Mouse (Mus musculus) left cerebral cortex, postnatal 10 days (tissue): Measurements from ENCODE around the gene Olfr653. TPM values are rescaled to one million over a fixed set of nuclear protein-coding genes. Genes with fewer than 3 reads are reported as not detected.

Source experiments
- DNase-seq, 2 experiments: peaks; one replicate each; pipeline ENCODE4 v3.0.0; 2021 to 2022; ENCODE audit warnings: low spot score in 2 of 2, mixed read lengths in 1 of 2; ENCODE audit errors: extremely low spot score in 1 of 2
- intact Hi-C: fragments of 180-260 bp; cut with DNase I; formaldehyde crosslinking; loops from one replicate; pipeline ENCODE4 v1.15.1; 2025
- total RNA-seq, 2 experiments: library from RNA; stranded (reverse); gene quantifications; 2 replicates each; pipeline ENCODE4 v1.2.3; 2021

The Olfr653 gene
- not detected for total RNA-seq

DNA sequence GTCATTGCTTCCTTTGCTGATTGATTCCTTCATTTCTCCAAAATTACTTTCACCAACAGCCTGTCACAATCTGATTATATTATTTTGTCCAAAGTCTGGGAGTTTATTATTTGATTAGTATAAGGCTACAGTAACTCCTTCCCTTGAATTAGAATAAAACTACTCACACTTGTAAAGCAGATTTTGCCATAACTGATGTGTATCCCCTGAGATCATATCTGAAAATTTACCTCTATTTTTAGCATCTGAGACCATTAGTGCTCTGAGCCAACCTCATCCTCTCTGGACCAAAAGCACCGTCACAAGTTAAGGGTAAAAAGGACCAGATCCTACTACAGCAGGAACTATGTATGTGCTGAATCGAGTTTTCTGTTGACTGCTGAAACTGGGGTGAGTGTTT lies at the start of gene Olfr653:
Olfr653 (plus strand) TSS at position 301 of the 400 bp plus-strand sequence.
- intact Hi-C loops: no loop called here
- no peak for DNase-seq

DNA sequence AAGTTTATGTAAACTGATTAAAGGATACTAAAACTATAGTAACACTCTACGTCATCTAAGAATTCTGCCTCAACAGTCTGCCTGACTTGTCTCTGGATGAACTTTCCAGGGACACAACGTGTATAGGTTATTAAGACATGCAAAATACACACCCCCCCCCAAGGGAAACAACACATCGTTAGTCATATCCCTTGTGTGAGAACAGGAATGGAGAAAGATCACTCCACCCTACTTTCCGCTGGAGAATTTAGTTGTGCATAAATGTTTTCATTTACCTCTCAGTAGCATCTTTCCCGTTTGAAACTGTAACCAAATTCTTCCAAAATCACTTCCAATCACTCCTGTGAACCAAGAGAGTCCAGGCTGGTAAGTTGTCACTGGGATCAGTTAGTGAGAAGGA lies 27.3 kb upstream of the Olfr653 start, which contains the start of gene Olfr651:
Olfr651 (plus strand) TSS at position 301 of the 400 bp plus-strand sequence.
- DNase-seq: no peak
- intact Hi-C loops: no loop called here

DNA sequence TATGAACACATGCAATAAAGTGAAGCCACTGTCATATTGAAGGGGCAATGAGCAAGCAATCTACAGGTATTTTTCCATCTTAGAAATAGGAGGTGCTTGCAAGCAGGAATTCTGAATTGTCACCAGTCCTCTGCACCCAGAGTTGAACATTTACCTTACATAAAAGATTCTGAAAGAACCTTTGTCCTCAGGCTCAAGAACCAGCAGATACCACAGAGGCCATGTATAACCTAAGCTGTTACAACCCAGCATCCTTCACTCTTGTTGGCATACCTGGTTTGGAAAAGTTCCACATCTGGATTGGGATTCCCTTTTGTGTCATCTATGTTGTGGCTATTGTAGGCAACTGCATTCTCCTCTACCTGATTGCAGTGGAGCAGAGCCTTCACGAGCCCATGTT lies 24.4 kb upstream of the Olfr653 start:
- no peak for DNase-seq
- intact Hi-C loops: no loop called here

DNA sequence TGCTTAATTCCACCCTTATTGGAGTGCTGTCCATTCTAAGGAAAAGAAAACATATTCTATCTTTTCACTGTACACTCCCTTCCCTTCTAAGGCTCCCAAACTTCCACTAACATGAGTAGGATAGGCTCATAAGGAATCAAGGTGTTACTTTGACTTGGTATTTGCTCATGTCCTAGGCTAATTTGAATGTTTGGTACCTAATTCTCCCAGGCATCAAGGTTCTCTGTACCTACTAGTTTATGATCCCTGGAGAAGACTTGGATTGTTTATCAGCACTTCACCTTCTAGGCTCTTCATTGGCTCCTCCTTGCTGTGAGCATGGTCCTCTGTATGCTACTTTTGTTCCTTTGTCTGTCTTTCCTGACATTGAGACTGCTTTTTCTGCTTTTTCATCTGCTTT lies 16.5 kb upstream of the Olfr653 start, which contains the start of gene Olfr652:
Olfr652 (plus strand) TSS at position 301 of the 400 bp plus-strand sequence.
- intact Hi-C loops: no loop called here
- no peak for DNase-seq

DNA sequence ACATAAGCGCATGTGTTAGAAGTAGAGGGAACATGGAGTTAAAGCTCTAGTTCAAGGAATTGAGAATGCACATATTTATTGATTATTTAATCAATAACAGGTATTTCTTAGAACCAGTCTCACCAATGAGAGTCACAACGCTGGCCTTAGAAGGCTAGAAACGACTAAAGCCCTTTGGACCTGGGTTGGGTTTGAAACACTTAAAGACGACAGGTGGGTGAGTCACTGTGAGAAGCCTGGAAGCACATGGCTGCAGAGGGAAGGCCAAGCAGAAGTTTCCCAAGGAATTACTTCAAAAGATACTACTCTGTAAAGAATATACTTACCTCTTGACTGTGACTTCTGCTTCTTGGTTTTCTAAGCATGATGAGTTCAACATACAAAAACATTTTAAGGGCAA lies 3.7 kb downstream of the Olfr653 start:
- no peak for DNase-seq
- intact Hi-C loops: no loop called here

DNA sequence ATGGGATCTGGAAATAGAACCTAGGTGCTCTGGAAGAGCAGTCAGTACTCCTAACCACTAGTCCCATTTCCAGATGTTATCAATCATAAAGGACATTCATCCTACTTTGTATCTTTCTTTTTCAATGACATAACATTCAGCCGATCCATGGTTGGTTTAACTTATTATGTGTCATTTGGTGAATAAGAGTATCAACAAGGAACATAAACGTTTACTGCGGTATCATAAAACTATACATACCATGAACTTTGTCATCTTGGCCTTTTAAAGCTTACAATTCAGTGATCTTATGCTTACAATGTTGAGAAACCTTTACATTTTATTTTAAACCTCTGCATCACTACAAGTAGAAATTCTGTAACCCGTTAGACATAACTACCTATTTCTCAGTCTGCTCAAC lies 4.3 kb downstream of the Olfr653 start:
- no peak for DNase-seq
- intact Hi-C loops: no loop called here

DNA sequence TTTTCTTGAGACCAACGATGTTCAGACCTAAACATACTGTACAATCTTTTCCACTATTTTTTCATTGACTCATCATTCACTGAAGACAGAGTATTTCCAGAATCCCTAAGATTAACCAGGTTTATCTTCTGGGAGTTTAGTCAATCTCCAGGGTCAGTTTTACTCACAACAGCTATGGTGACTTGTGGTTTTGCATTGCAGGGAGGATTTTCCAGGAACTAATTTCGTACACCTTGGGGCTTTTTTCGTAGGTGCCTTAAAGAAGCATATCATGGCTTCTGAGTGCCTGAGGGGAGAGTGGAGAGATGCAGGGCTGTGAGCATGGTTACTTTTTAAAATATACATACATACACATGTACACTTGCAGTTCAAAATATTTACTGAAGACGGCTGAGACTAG lies 9.6 kb downstream of the Olfr653 start, which contains the start of gene Olfr654:
Olfr654 (plus strand) TSS at position 301 of the 400 bp plus-strand sequence.
- DNase-seq: no peak
- intact Hi-C loops: no loop called here

DNA sequence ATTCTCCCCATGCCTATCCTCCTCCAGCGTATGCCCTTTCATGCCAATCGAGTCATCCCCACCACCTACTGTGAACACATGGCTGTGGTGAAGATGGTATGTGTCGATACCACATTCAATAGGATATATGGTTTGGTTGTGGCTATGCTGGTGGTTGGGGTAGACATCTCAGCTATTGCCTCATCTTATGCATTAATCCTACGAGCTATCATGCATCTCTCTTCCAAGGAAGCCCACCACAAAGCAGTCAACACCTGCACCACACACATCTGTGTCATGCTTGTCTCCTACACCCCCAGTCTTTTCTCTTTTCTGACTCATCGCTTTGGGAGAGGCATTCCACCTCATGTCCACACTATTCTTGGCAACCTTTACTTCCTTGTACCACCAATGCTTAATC lies 11.2 kb downstream of the Olfr653 start:
- intact Hi-C loops: no loop called here

DNA sequence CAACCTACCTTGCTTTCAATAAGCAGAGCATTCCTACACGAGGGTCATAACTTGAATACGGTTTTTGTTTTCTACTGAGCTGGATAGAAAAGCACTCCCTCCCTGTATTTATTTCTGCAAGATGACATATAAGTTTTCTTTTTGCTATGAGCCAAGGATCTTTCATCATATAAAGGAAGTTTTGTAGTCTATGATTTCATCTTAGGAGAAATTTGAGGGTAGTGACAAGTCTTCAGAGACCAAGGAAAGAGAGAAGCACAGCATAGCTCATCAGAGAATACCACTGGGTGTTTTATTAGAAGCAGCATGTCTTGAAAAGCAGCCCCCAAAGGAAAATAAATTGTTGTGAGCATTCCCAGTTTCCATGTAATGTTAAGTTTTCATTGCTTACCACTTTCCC lies 24.6 kb downstream of the Olfr653 start, which contains the start of gene Olfr655:
Olfr655 (minus strand) TSS at position 101 of the 400 bp plus-strand sequence.
- intact Hi-C loops: no loop called here

More for the DNA sequence above, 11.2 kb downstream of the Olfr653 start:
- no peak for DNase-seq

DNA sequence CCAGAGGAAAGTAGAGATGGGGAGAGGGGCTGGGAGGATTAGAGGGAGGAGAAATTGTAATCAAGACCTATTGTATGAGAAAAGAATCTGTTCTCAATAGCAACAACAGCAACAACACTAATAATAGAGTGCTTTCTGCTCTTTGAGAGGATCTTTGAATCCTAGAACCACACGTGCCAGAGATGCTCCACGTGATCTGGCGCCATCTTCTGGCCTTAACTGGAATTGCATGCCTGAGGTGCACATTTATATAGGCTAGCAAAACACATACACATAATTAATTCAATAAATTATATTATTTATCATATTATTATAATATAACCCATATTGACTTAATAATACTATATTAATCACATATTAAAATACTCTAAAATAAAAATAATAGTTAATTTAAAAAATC lies 26.1 kb downstream of the Olfr653 start:
- intact Hi-C loops: no loop called here
- no peak for DNase-seq

More for the DNA sequence above, 24.6 kb downstream of the Olfr653 start, which contains the start of gene Olfr655:
- no peak for DNase-seq

DNA sequence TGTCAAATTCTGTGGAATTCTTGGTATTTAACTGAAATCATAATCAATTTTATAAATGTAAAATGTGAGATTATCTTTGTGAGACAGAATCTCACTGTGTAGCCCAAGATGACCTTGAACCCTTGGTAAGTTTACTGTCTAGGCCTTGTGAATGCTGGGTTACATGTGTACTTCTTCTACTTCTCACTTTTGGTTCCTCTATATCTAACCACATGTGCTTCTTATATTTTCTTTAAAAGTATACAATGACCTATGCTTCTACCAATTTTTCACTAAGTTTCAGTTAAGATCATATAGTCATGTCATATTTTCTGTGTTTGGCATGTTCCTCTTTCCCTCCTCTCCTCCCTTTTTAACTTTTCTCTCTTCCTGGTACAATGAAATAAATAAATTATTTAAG lies 27.6 kb downstream of the Olfr653 start:
- intact Hi-C loops: no loop called here
- no peak for DNase-seq

DNA sequence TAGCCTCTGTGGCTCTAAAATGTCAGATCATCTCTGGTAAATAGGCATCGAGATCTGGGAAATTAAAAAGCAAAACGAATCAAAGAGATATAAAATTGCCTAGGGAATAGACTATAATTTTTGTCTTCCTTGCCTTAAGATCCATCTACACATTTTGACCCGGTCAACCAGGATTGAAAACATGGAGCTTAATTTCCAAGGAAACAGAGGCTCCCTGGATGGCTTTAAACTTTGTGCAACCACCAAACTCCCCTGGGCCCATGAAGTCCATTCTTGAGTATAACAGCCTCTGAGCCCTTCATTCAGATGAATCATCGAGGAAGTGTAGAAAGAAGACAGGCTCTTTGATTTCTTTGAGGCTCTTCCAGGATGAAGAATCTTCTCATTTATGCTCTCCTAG lies 36.5 kb downstream of the Olfr653 start, which contains the start of gene Olfr656:
Olfr656 (plus strand) TSS at position 301 of the 400 bp plus-strand sequence.
- no peak for DNase-seq
- intact Hi-C loops: no loop called here

DNA sequence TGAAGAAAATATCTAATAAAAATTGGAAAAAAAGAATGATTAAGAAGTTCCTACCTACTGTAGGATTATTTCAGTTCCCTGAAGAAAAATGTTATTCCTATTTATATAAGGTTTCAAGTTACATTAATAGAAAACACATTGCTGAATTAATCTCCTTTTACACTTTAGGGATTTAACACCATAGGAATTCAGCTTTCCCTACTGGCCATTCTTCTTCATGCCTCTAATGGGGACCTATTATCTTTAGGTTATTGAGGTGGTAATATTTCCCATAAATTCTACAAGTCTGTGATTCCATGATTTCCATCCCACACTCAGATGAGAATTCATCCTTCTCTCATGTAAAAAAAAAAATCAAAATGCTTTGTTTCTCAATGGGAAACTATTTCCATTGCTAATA lies 47.4 kb downstream of the Olfr653 start, which contains the start of gene Olfr657:
Olfr657 (plus strand) TSS at position 301 of the 400 bp plus-strand sequence.
- no peak for DNase-seq
- intact Hi-C loops: no loop called here

Other genes with a start within 250 kb of the Olfr653 start
- gene Trim34b, start 247.8 kb upstream of the Olfr653 start, total RNA-seq: not detected
- gene Trim12c, start 224.0 kb upstream of the Olfr653 start, total RNA-seq: 1 to 10 TPM in 1 of 2 experiments, under 1 TPM in 1; 0.83 to 1.0 TPM
- not detected for gene Trim30b, start 207.4 kb upstream of the Olfr653 start, total RNA-seq
- gene Trim30c, start 176.5 kb upstream of the Olfr653 start, total RNA-seq: not detected
- under 1 TPM; 0.62 to 0.83 TPM for gene Trim30a, start 112.1 kb upstream of the Olfr653 start, total RNA-seq
- under 1 TPM; 0.24 to 0.26 TPM for gene Trim30d, start 69.5 kb upstream of the Olfr653 start, total RNA-seq
- not detected for gene Olfr651, start 27.2 kb upstream of the Olfr653 start, total RNA-seq
- not detected for gene Olfr652, start 16.4 kb upstream of the Olfr653 start, total RNA-seq
- not detected for gene Olfr654, start 9.7 kb downstream of the Olfr653 start, total RNA-seq
- not detected for gene Olfr655, start 24.5 kb downstream of the Olfr653 start, total RNA-seq
- gene Olfr656, start 36.6 kb downstream of the Olfr653 start, total RNA-seq: not detected
- gene Olfr657, start 47.5 kb downstream of the Olfr653 start, total RNA-seq: not detected
- gene Olfr658, start 70.0 kb downstream of the Olfr653 start, total RNA-seq: not detected
- gene Olfr659, start 89.4 kb downstream of the Olfr653 start, total RNA-seq: not detected
- gene Olfr661, start 109.2 kb downstream of the Olfr653 start, total RNA-seq: not detected
- gene Usp17le, start 200.2 kb downstream of the Olfr653 start, total RNA-seq: not detected